Mouse (Mus musculus): ENCODE results near the gene Babam2. TPM values are rescaled to one million over a fixed set of nuclear protein-coding genes. Genes with fewer than 3 reads are reported as not detected.

Babam2 gene
- polyA plus RNA-seq, 1 experiment from 2014 or later: 46.9 TPM

DNA sequence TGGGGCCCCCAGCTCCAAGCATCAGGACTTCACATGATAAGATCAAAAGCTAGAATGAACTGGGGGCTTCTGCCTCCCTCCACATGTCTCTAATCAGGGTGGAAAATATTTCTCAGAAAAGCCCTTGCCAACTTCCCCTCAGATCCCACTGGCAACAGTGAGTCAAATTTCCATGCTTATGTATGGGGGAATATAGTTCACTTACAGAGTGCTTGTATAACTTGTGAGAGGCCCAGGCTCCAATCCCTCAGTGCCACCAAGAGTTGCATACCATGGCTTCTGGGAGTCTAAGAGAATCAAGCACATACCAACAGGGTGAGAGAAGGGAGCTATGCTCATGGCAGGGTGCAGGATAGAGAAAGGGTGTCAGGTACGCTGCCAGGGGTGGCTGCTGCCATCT, 355.0 kb downstream of the Babam2 start:
- Histone ChIP-seq H3K27me3 (no peaks in the 10 kb centered on the region), H3K4me2 (replicated peaks) (no peak overlapping the region), H3K27ac (replicated peaks) (no peak overlapping the region), H3K4me3 (no peak overlapping the region), H3K36me3 (no peaks in the 10 kb centered on the region), H3K9ac (replicated peaks) (no peak overlapping the region), H3K4me1 (no peaks in the 10 kb centered on the region), H3K9me3 (no peaks in the 10 kb centered on the region)
- ATAC-seq (replicated peaks): no peak
- WGBS: 81% methylated on average over 1 of the region's 1 CpGs

DNA sequence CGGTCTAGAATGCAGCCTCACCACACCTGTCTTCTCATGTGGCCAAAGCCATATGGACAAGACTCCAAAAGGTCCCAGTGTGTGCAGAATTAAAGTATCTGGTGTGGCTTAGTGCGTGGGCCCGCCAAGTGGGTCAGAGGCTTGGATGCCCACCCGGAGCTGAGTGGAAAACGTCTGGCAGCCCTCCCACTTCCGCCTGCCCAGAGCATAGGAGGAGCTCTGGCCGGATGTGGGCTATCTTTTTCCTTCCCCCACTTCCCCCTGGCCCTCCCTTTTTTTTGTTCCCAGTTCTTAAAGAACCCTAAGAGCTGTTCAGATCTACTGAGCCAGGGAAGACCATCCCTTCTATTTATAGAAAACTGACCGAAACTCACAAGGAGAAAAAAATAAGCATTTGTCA, 356.0 kb downstream of the Babam2 start:
- Histone ChIP-seq H3K9me3 (no peaks in the 10 kb centered on the region), H3K27ac (replicated peaks) (no peak overlapping the region), H3K36me3 (no peaks in the 10 kb centered on the region), H3K4me3 (no peak overlapping the region), H3K4me2 (replicated peaks) (no peak overlapping the region), H3K4me1 (no peaks in the 10 kb centered on the region), H3K27me3 (no peaks in the 10 kb centered on the region), H3K9ac (replicated peaks) (no peak overlapping the region)
- 79% methylated on average over 8 of the region's 8 CpGs for WGBS
- ATAC-seq (replicated peaks): no peak

DNA sequence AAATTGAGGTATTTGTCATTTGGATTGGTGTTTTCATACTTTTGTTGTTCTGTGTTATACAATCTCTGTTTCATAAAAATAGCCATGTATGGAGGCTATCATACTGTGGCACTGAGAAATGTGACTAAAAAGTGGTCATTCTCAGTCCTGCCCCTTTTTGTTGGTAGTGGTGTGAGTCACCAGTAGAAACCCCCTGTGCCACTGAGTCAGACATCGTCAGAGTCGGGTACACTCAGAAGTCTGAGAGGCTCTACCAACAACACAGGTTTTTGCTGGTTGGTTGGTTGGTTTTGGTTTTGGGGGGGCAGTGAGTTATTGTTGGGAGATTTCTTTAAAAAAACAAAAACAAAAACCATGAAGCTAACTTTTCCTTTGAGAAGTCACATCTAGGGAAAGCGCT, 358.2 kb downstream of the Babam2 start:
- Histone ChIP-seq H3K9ac (replicated peaks) (no peak overlapping the region), H3K4me3 (no peak overlapping the region), H3K27me3 (no peaks in the 10 kb centered on the region), H3K27ac (replicated peaks) (no peak overlapping the region), H3K9me3 (no peaks in the 10 kb centered on the region), H3K36me3 (no peaks in the 10 kb centered on the region), H3K4me2 (replicated peaks) (no peak overlapping the region), H3K4me1 (no peaks in the 10 kb centered on the region)
- 74% methylated on average over 3 of the region's 3 CpGs for WGBS
- no peak for ATAC-seq (replicated peaks)

DNA sequence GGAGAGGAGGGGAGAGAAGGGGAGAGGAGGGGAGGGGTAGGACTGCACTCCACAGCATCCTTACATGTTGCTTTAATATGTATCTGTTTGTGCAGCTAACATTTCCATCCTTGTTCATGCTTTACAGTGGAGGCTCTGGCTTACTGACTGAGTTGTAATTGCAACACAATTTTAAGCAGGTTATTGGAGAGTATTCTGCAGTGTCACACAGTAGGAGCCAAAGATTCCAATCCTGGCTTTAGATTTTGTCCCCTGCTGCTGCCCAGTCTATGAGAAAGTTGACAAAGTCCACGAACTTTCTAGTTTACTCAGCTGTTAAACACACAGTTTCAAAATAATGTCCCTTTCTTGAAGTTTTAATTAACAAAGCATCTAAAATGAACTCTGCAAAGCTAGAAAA, 358.6 kb downstream of the Babam2 start:
- Histone ChIP-seq H3K4me3 (no peak overlapping the region), H3K27me3 (no peaks in the 10 kb centered on the region), H3K27ac (replicated peaks) (no peak overlapping the region), H3K9ac (replicated peaks) (no peak overlapping the region), H3K4me2 (replicated peaks) (no peak overlapping the region), H3K4me1 (no peaks in the 10 kb centered on the region), H3K9me3 (no peaks in the 10 kb centered on the region), H3K36me3 (no peaks in the 10 kb centered on the region)
- WGBS: 67% methylated on average over 1 of the region's 1 CpGs
- ATAC-seq (replicated peaks): no peak

GRCm38 (mm10) chr5:32058481-32059253, 361.2 kb downstream of the Babam2 start:
- Histone ChIP-seq H3K4me1 (no peaks in the 10 kb centered on the region), H3K4me3 (no peak overlapping the region), H3K27ac (replicated peaks) (no peak overlapping the region), H3K9ac (replicated peaks) (no peak overlapping the region), H3K27me3 (no peaks in the 10 kb centered on the region), H3K36me3 (no peaks in the 10 kb centered on the region), H3K4me2 (replicated peaks) (no peak overlapping the region), H3K9me3 (no peaks in the 10 kb centered on the region)
- 72% methylated on average over 8 of the region's 8 CpGs for WGBS
- no peak for ATAC-seq (replicated peaks)

DNA sequence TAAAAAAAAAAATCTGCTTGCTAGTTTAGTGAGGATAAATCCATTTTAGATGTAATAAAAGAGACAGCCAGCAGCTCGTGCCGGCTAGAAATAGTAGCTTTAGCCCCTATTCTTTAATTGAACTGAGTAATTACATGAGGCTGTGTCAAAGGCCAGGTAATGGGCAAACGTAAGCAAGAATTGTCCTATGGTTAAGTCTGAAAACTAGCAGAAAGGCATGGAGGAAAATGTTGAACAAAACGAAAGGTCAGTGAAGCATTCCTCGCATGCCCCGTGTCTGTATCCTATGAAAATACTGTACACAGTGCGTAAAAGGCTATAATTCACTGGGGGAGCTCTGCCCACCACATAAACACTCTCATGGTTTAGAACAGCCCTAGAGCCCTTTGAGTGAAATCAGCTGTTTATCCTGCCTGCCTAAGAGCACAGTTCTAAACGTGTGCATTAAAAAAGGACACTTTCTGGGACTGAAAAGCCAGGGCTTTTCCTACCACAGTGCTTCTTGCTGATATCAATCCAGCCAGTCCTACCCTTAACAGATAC, 361.8 kb downstream of the Babam2 start:
- Histone ChIP-seq H3K4me1 (no peaks in the 10 kb centered on the region), H3K36me3 (no peaks in the 10 kb centered on the region), H3K4me2 (replicated peaks) (no peak overlapping the region), H3K27me3 (no peaks in the 10 kb centered on the region), H3K9ac (replicated peaks) (no peak overlapping the region), H3K4me3 (no peak overlapping the region), H3K27ac (replicated peaks) (no peak overlapping the region; the same call in 1 of the 2 replicates), H3K9me3 (no peaks in the 10 kb centered on the region)
- ATAC-seq (replicated peaks): no peak
- WGBS: 65% methylated on average over 8 of the region's 8 CpGs

- ATAC-seq (replicated peaks): no peak
- no peaks in the 10 kb centered on the region for H3K9me3 ChIP-seq
- no peaks in the 10 kb centered on the region for H3K27me3 ChIP-seq
- no peaks in the 10 kb centered on the region for H3K36me3 ChIP-seq
- WGBS: 99% methylated on average over 2 of the region's 2 CpGs
- no peak overlapping the region for H3K9ac ChIP-seq (replicated peaks)
- no peak overlapping the region for H3K4me2 ChIP-seq (replicated peaks)
- H3K27ac ChIP-seq (replicated peaks): no peak overlapping the region
- no peak overlapping the region for H3K4me3 ChIP-seq
- no peaks in the 10 kb centered on the region for H3K4me1 ChIP-seq
These were observed 363.0 kb downstream of the Babam2 start for GRCm38 (mm10) chr5:32060485-32060884.

- no peaks in the 10 kb centered on the region for H3K4me1 ChIP-seq
- H3K36me3 ChIP-seq: no peaks in the 10 kb centered on the region
- WGBS: 86% methylated on average over 1 of the region's 1 CpGs
- H3K9me3 ChIP-seq: no peaks in the 10 kb centered on the region
- H3K27ac ChIP-seq (replicated peaks): no peak overlapping the region
- no peak overlapping the region for H3K4me2 ChIP-seq (replicated peaks)
- no peak overlapping the region for H3K4me3 ChIP-seq
- no peaks in the 10 kb centered on the region for H3K27me3 ChIP-seq
- H3K9ac ChIP-seq (replicated peaks): no peak overlapping the region
- ATAC-seq (replicated peaks): no peak
These were observed 364.4 kb downstream of the Babam2 start for GRCm38 (mm10) chr5:32061854-32062253.

- no peaks in the 10 kb centered on the region for H3K36me3 ChIP-seq
- WGBS: 82% methylated on average over 2 of the region's 2 CpGs
- H3K4me2 ChIP-seq (replicated peaks): no peak overlapping the region
- H3K9ac ChIP-seq (replicated peaks): no peak overlapping the region
- H3K27ac ChIP-seq (replicated peaks): no peak overlapping the region
- H3K4me3 ChIP-seq: no peak overlapping the region
- ATAC-seq (replicated peaks): no peak
- H3K9me3 ChIP-seq: no peaks in the 10 kb centered on the region
- no peaks in the 10 kb centered on the region for H3K27me3 ChIP-seq
- H3K4me1 ChIP-seq: no peaks in the 10 kb centered on the region
These were observed 367.0 kb downstream of the Babam2 start for GRCm38 (mm10) chr5:32064341-32065105.

DNA sequence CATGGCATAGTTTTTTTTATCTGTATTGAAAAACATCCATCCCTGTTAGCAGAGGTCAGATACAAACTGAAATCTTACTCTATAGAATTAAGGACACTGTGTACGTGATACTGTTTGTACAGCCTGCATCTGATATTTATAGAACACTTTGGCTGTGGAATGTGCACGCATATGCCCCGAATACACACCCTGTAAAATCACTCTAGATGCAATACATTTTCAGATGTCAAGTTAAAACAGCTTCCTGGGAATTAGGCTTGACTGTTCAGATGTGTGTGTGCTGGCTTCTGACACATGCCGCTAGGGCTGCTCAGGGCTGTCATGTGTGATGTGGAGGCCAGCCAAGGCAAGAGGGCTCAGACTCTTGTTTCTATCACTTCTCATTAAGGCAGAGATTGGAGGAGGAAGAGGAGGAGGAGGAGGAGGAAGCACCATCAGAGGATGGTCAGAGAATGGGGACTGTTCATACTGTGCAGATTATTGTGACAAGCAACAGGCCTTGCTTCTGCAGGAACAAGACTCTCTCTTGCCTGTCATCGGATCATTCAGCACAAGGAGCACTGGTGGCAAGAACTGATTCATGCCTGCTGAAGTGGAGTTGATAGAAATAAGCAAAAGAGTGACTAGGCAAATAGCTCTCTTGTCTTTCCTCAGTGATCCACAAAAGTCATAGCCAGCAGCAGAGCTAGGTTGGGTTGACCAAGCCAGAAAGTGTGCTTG, 368.7 kb downstream of the Babam2 start:
- no peaks in the 10 kb centered on the region for H3K36me3 ChIP-seq
- no peak overlapping the region for H3K9ac ChIP-seq (replicated peaks)
- no peak for ATAC-seq (replicated peaks)
- H3K4me1 ChIP-seq: no peaks in the 10 kb centered on the region
- WGBS: 86% methylated on average over 5 of the region's 5 CpGs
- no peak overlapping the region for H3K4me3 ChIP-seq
- no peak overlapping the region for H3K4me2 ChIP-seq (replicated peaks)
- H3K27me3 ChIP-seq: no peaks in the 10 kb centered on the region
- H3K9me3 ChIP-seq: no peaks in the 10 kb centered on the region
- H3K27ac ChIP-seq (replicated peaks): no peak overlapping the region

DNA sequence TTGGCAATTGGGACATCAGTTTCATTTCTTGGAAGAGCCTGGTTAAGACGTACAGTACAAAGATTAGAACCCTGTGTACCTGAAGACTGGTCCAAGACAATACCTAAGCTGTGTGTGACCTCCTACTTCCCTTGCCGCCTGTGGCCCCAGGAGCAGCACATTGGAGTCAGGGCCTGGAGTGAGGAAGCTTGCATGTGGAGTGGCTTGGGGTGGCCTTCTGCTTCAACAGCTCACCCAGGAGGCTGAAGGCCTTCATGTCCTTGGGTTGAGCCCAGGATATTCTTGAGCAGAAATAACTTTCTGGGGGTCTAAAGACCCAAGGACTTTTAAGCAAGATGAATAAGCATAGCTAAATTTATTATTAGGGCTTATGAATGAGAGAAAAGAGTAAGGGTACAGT, 369.4 kb downstream of the Babam2 start:
- no peaks in the 10 kb centered on the region for H3K27me3 ChIP-seq
- no peak overlapping the region for H3K4me3 ChIP-seq
- H3K4me1 ChIP-seq: no peaks in the 10 kb centered on the region
- H3K9ac ChIP-seq (replicated peaks): no peak overlapping the region
- no peaks in the 10 kb centered on the region for H3K9me3 ChIP-seq
- no peaks in the 10 kb centered on the region for H3K36me3 ChIP-seq
- no peak overlapping the region for H3K4me2 ChIP-seq (replicated peaks)
- no peak for ATAC-seq (replicated peaks)
- H3K27ac ChIP-seq (replicated peaks): no peak overlapping the region
- 91% methylated on average over 2 of the region's 2 CpGs for whole genome bisulfite sequencing

GRCm38 (mm10) chr5:32068616-32069015, 371.1 kb downstream of the Babam2 start:
- no peak for ATAC-seq (replicated peaks)
- Histone ChIP-seq H3K27ac (replicated peaks) (no peak overlapping the region), H3K36me3 (no peaks in the 10 kb centered on the region), H3K4me2 (replicated peaks) (no peak overlapping the region), H3K4me3 (no peak overlapping the region), H3K9me3 (no peaks in the 10 kb centered on the region), H3K9ac (replicated peaks) (no peak overlapping the region), H3K27me3 (no peaks in the 10 kb centered on the region), H3K4me1 (no peaks in the 10 kb centered on the region)
- 88% methylated on average over 3 of the region's 3 CpGs for WGBS

Data from forebrain, embryonic 15.5 days (tissue).